Mouse (Mus musculus) embryonic facial prominence, embryonic 11.5 days (tissue): ENCODE measurements at regions not wholly inside any gene's neighbourhood (a gene's known extent, or its start where the extent isn't known, plus 50 kb on each side); places are given as distances from the start of the nearest gene placed in this dataset.

ENCODE experiments used
- ATAC-seq: fragments of 200-750 bp; cut with Nextera tagmentation; replicated peaks from 2 replicates; pipeline ENCODE4 v1.8.0; 2017; ENCODE audit warnings: low read depth; ENCODE audit not compliant: insufficient number of reproducible peaks, low FRiP score, low TSS enrichment
- DNase-seq: peaks from one replicate; pipeline ENCODE4 v3.0.0-alpha.2; 2015; ENCODE audit warnings: low spot score
- H3K27ac ChIP-seq: fragments of 300-500 bp; sonication (generic); replicated peaks from 2 replicates; pipeline ENCODE4 v1.5.1; 2014; ENCODE audit warnings: mild to moderate bottlenecking, low read depth, low read length, control low read depth
- H3K27me3 ChIP-seq: fragments of 300-500 bp; sonication (generic); 2 replicates; pipeline ENCODE4 v1.6.1; 2014; ENCODE audit warnings: mild to moderate bottlenecking, low read length, moderate library complexity, mixed read lengths; ENCODE audit not compliant: control insufficient read depth, insufficient read depth
- H3K36me3 ChIP-seq: fragments of 300-500 bp; sonication (generic); replicated peaks from 2 replicates; pipeline ENCODE4 v1.6.1; 2014; ENCODE audit warnings: low read depth, mild to moderate bottlenecking, low read length, moderate library complexity, mixed read lengths; ENCODE audit not compliant: control insufficient read depth, insufficient read depth
- H3K4me1 ChIP-seq: fragments of 300-500 bp; sonication (generic); 2 replicates; pipeline ENCODE4 v1.6.1; 2014; ENCODE audit warnings: low read length, mixed read lengths; ENCODE audit not compliant: control insufficient read depth, insufficient read depth
- H3K4me2 ChIP-seq: fragments of 300-500 bp; sonication (generic); 2 replicates; pipeline ENCODE4 v1.6.1; 2014; ENCODE audit warnings: low read depth, mild to moderate bottlenecking, control low read depth, low read length, moderate library complexity
- H3K4me3 ChIP-seq: fragments of 300-500 bp; sonication (generic); 2 replicates; pipeline ENCODE4 v1.5.1; 2014; ENCODE audit warnings: low read depth, low read length, control low read depth
- H3K9ac ChIP-seq: fragments of 300-500 bp; sonication (generic); replicated peaks from 2 replicates; pipeline ENCODE4 v1.6.1; 2014; ENCODE audit warnings: mild to moderate bottlenecking, control low read depth, low read length
- H3K9me3 ChIP-seq: fragments of 300-500 bp; sonication (generic); replicated peaks from 2 replicates; pipeline ENCODE4 v1.6.1; 2016; ENCODE audit warnings: mild to moderate bottlenecking, low read length, inconsistent platforms, mixed read lengths; ENCODE audit not compliant: control insufficient read depth
- WGBS: fragments of 180-500 bp; shearing (Covaris S2); extraction: QIAGEN DNeasy Blood & Tissue Kit; methylation state at CpG from one replicate; pipeline ENCODE4 v1.1.7; 2014; 5-methylcytosine and 5-hydroxymethylcytosine counted together

DNA sequence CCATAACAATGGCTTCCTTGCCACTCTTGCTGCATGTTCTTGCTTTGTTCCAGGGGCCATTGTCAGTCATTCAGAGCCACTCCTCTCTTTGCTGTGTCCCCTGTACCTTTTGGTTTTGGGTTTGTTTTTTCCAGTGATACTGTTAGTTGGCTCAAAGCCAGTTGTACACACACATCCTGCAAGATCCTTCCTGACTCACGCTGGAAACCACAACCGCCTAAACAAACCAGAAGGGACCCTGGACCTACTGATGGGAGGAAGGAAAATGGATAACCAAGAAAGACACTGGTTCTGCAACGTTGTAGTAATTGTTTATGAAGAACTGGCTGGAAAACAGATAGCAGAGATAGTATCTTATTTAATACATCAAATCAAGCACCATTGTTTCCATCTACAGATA is 142.2 kb downstream of the Zfp706 start:
- DNase-seq: no peak
- WGBS: 86% methylated on average over 3 of the region's 3 CpGs
- Histone ChIP-seq H3K9ac (no peak overlapping the region), H3K4me2 (no peak overlapping the region), H3K27ac (no peak overlapping the region), H3K36me3 (no peaks in the 10 kb centered on the region), H3K4me1 (no peaks in the 10 kb centered on the region), H3K9me3 (no peaks in the 10 kb centered on the region), H3K4me3 (no peak overlapping the region), H3K27me3 (no peaks in the 10 kb centered on the region)
- ATAC-seq: no peak

DNA sequence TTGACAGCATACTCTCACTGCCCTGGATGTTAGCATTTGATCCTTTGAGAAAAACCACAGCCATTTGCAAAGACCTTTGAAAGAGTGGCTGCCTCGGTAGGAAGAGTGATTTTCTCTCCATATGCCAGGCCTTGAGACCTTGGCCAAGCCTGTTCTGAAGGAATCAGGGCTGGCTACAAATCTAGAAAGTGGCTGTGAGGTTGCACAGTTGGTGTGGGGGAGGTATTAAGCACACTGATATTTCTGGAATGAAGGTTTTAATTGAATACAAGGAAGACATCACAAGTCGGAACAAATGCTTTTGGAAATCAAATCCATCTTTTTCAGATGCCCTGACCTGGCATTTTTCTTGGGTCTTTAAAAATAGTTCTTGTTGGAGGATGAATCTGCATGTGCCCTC is 143.5 kb downstream of the Zfp706 start:
- Histone ChIP-seq H3K4me1 (no peaks in the 10 kb centered on the region), H3K9ac (no peak overlapping the region), H3K4me3 (no peak overlapping the region), H3K36me3 (no peaks in the 10 kb centered on the region), H3K9me3 (no peaks in the 10 kb centered on the region), H3K27ac (no peak overlapping the region), H3K4me2 (no peak overlapping the region), H3K27me3 (no peaks in the 10 kb centered on the region)
- ATAC-seq (no peak), DNase-seq (no peak)
- 75% methylated on average over 2 of the region's 2 CpGs for WGBS

DNA sequence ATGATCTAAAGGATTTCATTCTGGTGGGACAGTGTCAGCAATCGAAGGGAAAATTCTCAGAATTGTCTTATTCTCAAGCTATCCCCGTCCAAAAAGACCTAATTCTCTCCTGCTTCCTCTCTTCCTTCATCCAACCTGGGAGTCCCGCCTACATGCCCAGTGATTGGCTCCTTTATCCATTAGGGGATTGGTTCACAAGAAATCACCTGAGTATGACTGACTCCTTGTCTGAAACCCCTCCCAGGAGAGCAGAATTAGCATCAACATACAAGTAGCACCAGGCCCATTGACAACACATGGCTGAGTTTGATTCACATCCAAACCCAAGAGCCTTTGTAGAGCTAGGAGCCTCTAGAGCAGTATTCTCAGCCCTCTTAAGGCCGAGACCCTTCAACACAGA is 148.9 kb downstream of the Zfp706 start:
- H3K9ac ChIP-seq: no peak overlapping the region
- no peaks in the 10 kb centered on the region for H3K27me3 ChIP-seq
- H3K4me1 ChIP-seq: no peaks in the 10 kb centered on the region
- no peak overlapping the region for H3K4me3 ChIP-seq
- no peaks in the 10 kb centered on the region for H3K36me3 ChIP-seq
- no peak for DNase-seq
- ATAC-seq: no peak
- no peaks in the 10 kb centered on the region for H3K9me3 ChIP-seq
- no peak overlapping the region for H3K4me2 ChIP-seq
- H3K27ac ChIP-seq: no peak overlapping the region
- WGBS: 81% methylated on average over 4 of the region's 4 CpGs

DNA sequence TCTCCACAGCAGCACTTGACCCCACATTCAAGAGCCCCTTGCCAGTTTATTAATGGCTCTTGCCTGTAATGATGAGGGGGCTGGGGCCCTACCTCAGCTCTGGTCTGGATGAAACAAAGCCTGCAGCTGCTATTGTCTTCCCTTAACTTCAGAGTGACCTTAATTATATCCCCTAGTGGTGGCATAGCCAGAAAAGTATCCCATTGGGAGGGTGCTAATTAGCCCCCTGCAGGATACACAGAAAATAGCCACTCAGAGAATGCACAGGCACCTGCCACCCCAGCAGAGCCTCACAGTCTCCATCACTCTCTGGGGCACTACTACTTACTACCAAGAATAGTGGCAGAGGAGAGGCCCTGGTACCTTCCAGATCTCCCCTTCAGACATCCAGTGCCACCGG is 150.0 kb downstream of the Zfp706 start:
- no peaks in the 10 kb centered on the region for H3K4me1 ChIP-seq
- no peak overlapping the region for H3K4me3 ChIP-seq
- no peaks in the 10 kb centered on the region for H3K36me3 ChIP-seq
- no peak overlapping the region for H3K27ac ChIP-seq
- no peaks in the 10 kb centered on the region for H3K9me3 ChIP-seq
- WGBS: 50% methylated on average over 1 of the region's 1 CpGs
- H3K4me2 ChIP-seq: no peak overlapping the region
- ATAC-seq (no peak), DNase-seq (no peak)
- no peak overlapping the region for H3K9ac ChIP-seq
- no peaks in the 10 kb centered on the region for H3K27me3 ChIP-seq

DNA sequence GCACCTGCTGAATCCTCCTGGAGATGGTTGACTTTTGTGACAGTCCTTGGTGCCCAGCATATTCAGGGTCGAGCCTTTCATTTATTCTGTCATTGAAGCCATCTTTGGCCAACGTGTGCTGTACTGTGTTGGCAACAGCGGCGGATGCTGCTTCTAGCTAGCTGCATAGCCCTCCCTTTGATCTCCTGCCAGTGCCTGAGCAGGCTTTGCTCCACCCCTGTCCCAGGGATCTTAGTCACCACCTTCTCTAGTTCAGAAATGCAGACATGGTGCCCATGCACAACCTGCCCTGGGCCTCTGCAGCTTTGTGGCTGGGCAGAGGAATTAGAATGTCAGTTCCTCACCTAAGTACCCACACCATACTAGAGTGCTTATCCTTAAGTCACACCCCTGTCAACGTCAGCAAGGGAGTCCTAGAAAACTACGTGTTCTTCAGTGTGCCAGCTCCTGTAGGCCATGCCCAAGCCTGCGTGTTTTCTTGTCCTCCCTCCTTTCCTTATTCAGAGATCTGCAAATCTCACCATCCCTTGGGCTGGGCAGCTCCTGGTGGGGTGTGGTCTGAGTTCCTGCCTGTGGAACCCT is 151.9 kb downstream of the Zfp706 start:
- ATAC-seq: no peak

DNA sequence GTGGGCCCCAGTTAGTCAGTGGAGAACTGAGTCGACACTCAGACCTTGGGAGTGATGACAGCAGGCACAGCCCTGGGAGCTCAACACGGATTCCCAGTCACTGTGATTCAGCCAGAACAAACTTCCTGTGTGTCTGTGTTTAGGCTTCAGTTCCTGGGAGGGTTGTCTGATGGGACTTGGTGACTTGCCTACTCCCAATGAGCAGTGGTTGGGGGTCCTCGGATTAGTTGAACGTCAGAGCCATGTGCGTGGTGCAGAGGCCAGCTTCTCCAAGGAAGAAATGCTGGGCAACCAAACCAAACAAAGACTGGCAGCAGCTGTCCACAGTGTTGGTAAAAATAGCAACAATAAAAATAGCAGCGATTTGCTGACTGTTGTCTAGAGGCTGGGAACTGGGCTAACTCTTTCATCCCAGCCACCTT is 152.7 kb downstream of the Zfp706 start:
- Histone ChIP-seq H3K27ac (no peak overlapping the region), H3K4me1 (no peaks in the 10 kb centered on the region), H3K4me2 (no peak overlapping the region), H3K9me3 (no peaks in the 10 kb centered on the region), H3K36me3 (no peaks in the 10 kb centered on the region), H3K27me3 (no peaks in the 10 kb centered on the region), H3K4me3 (no peak overlapping the region), H3K9ac (no peak overlapping the region)
- ATAC-seq (no peak), DNase-seq (no peak)
- 56% methylated on average over 6 of the region's 6 CpGs for WGBS

More for the DNA sequence above, 151.9 kb downstream of the Zfp706 start:
- Histone ChIP-seq H3K36me3 (no peaks in the 10 kb centered on the region), H3K27me3 (no peaks in the 10 kb centered on the region), H3K4me2 (no peak overlapping the region), H3K9me3 (no peaks in the 10 kb centered on the region), H3K27ac (no peak overlapping the region), H3K4me1 (no peaks in the 10 kb centered on the region), H3K4me3 (no peak overlapping the region), H3K9ac (no peak overlapping the region)
- no peak for DNase-seq
- 78% methylated on average over 7 of the region's 7 CpGs for WGBS

DNA sequence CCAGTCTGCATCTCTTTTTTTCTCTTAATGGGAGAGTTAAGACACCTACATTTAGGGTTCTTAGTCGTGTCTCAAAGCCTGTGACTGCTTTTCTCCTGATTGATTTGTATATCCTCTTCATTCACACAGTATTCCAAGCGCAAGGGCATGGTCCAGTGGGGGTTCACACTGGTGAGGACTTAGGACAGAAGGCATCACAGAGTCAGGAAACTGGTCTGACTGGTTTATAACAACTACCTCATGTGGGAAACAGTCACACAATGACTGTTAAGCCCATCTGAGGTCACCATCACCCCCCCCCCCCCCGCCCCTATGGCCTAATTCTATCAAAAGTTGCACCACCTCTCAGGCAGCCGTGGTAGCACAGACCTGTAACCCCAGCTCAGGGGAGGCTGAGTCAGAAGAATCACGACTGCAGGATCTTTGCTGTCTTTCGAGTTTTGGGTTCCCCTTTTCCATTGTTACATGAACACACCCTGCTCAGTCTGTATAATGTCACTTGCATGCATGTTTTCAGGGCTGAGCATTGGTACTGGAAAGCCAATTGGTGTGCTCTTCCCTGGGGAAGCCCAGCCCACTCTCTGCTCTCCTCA is 155.2 kb downstream of the Zfp706 start:
- H3K9me3 ChIP-seq: no peaks in the 10 kb centered on the region
- no peak for DNase-seq
- no peaks in the 10 kb centered on the region for H3K4me1 ChIP-seq
- H3K36me3 ChIP-seq: no peaks in the 10 kb centered on the region
- no peak for ATAC-seq
- no peak overlapping the region for H3K27ac ChIP-seq
- 58% methylated on average over 6 of the region's 6 CpGs for WGBS
- no peak overlapping the region for H3K4me2 ChIP-seq
- no peak overlapping the region for H3K4me3 ChIP-seq
- no peak overlapping the region for H3K9ac ChIP-seq
- no peaks in the 10 kb centered on the region for H3K27me3 ChIP-seq

DNA sequence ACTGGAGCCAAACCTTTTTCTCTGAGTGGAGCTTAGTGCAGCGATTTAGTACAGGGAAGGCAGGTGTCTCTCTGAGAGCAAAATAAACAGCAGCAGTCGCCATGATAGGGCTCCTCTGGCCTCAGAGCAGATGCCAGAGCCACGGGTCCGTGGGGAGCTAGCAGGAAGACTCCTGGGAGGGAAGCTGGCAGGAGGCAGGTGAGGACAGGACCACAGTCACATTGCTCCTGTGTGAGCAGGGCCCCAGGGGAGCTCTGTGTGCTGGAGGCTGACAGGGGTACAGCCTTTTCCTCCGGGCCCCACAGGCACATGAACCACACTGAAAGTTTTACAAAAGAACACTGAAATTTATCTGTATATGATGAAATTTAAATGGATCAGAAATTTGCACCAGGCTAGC is 159.3 kb downstream of the Zfp706 start:
- Histone ChIP-seq H3K27ac (no peak overlapping the region), H3K4me3 (no peak overlapping the region), H3K9me3 (no peaks in the 10 kb centered on the region), H3K4me2 (no peak overlapping the region), H3K4me1 (no peaks in the 10 kb centered on the region), H3K27me3 (no peaks in the 10 kb centered on the region), H3K9ac (no peak overlapping the region), H3K36me3 (no peaks in the 10 kb centered on the region)
- ATAC-seq: no peak
- 52% methylated on average over 5 of the region's 5 CpGs for WGBS
- no peak for DNase-seq
